Mouse (Mus musculus) ES-E14 (cell line): ENCODE results near the gene Chrm4. TPM values are rescaled to one million over a fixed set of nuclear protein-coding genes. Genes with fewer than 3 reads are reported as not detected.

Experiments used
- DNase-seq: peaks from one replicate; pipeline ENCODE4 v3.0.0-alpha.2; 2013; ENCODE audit warnings: low read depth, low spot score
- H3K27ac ChIP-seq: 2 replicates; pipeline ENCODE4 v1.5.1; 2012; ENCODE audit warnings: low read depth, mild to moderate bottlenecking, low read length, moderate library complexity, mixed read lengths; ENCODE audit not compliant: poor library complexity, insufficient read depth, severe bottlenecking
- H3K36me3 ChIP-seq: 2 replicates; pipeline ENCODE4 v1.6.1; 2012; ENCODE audit warnings: mild to moderate bottlenecking, low read length, moderate library complexity, mixed read lengths; ENCODE audit not compliant: control insufficient read depth, poor library complexity, insufficient read depth, severe bottlenecking
- H3K4me1 ChIP-seq, 2 experiments: fragments of 150-350 bp in 1 of 2; sonication (generic) in 1 of 2; 2 replicates each; pipeline ENCODE4 v1.6.1; 2012; ENCODE audit warnings: low read length in 2 of 2, mild to moderate bottlenecking in 1 of 2, mixed read lengths in 1 of 2; ENCODE audit not compliant: control insufficient read depth in 2 of 2, insufficient read depth in 2 of 2, poor library complexity in 1 of 2
- H3K4me3 ChIP-seq, 2 experiments: fragments of 150-350 bp in 1 of 2; sonication (generic) in 1 of 2; 2 replicates each; pipeline ENCODE4 v1.5.1; 2012; ENCODE audit warnings: low read length in 2 of 2, low read depth in 1 of 2, mild to moderate bottlenecking in 1 of 2, mixed read lengths in 1 of 2; ENCODE audit not compliant: insufficient read depth in 1 of 2, poor library complexity in 1 of 2, severe bottlenecking in 1 of 2
- H3K9ac ChIP-seq: 2 replicates; pipeline ENCODE4 v1.6.1; 2012; ENCODE audit warnings: low read depth, mild to moderate bottlenecking, low read length, mixed read lengths; ENCODE audit not compliant: poor library complexity, insufficient read depth, severe bottlenecking
- H3K9me3 ChIP-seq: fragments of 150-350 bp; sonication (generic); 2 replicates; pipeline ENCODE4 v1.6.1; 2012; ENCODE audit warnings: low read depth, mild to moderate bottlenecking, low read length; ENCODE audit not compliant: control insufficient read depth, insufficient read depth
- CHD2 ChIP-seq: IDR thresholded peaks from 2 replicates; pipeline ENCODE4 v1.6.1; 2014; ENCODE audit warnings: mild to moderate bottlenecking, low read depth, low read length, inconsistent platforms
- HCFC1 ChIP-seq: IDR thresholded peaks from 2 replicates; pipeline ENCODE4 v1.6.1; 2012; ENCODE audit warnings: low read length, inconsistent platforms, borderline replicate concordance; ENCODE audit not compliant: insufficient read depth
- MAFK ChIP-seq: IDR thresholded peaks from 2 replicates; pipeline ENCODE4 v1.6.1; 2014; ENCODE audit warnings: mild to moderate bottlenecking, low read depth, low read length, inconsistent platforms; ENCODE audit not compliant: insufficient read depth
- ZC3H11A ChIP-seq: IDR thresholded peaks from 2 replicates; pipeline ENCODE4 v1.6.1; 2012; ENCODE audit warnings: low read depth, mild to moderate bottlenecking, inconsistent platforms, low read length, borderline replicate concordance
- ZNF384 ChIP-seq: IDR thresholded peaks from 2 replicates; pipeline ENCODE4 v1.6.1; 2012; ENCODE audit warnings: low read depth, low read length, inconsistent platforms
- in situ Hi-C, 2 experiments: fragments of 600-800 bp; cut with MboI; formaldehyde crosslinking; loops; one replicate each; pipeline ENCODE4 v1.15.1; 2025; ENCODE audit warnings: low sequenced_read_pairs in 2 of 2, inconsistent platforms in 1 of 2; ENCODE audit not compliant: unreplicated experiment in 2 of 2
- total RNA-seq: library from RNA; depleted of rRNA; stranded (reverse); fragments of 300-350 nt; gene quantifications from 2 replicates; pipeline ENCODE4 v1.2.3, GENCODE M21; 2012

Gene Chrm4
- total RNA-seq, 1 experiment = 5.6 TPM

GRCm38 (mm10) chr2:91894716-91895115 is 32.3 kb upstream of the Chrm4 start:
- Histone ChIP-seq H3K9ac (no peak overlapping the region), H3K27ac (no peak overlapping the region; the same call in 1 of the 2 replicates), H3K9me3 (no peaks in the 10 kb centered on the region), H3K4me1 (0 out of 4 replicates have a peak, but pooled peaks cover 2% of the 10 kb centered on the region in 2 experiments), H3K36me3 (no peaks in the 10 kb centered on the region), H3K4me3 (no peak overlapping the region)
- in situ Hi-C loops = no loop called here
- DNase-seq = no peak
- TF ChIP-seq ZC3H11A (no peak), MAFK (0 out of 2 replicates have a peak, but pooled peaks have one; percentile 24)

- Histone ChIP-seq H3K9ac (no peak overlapping the region), H3K9me3 (no peaks in the 10 kb centered on the region), H3K4me1 (0 out of 4 replicates have a peak, but pooled peaks cover 2% of the 10 kb centered on the region in 2 experiments), H3K4me3 (no peak overlapping the region), H3K27ac (no peak overlapping the region), H3K36me3 (peaks cover 1% of the 10 kb centered on the region; the same call in 1 of the 2 replicates)
- in situ Hi-C loops = no loop called here
- no peak for TF ChIP-seq HCFC1
- no peak for TF ChIP-seq MAFK
- no peak for TF ChIP-seq CHD2
- no peak for TF ChIP-seq ZC3H11A
- TF ChIP-seq ZNF384 = no peak
- no peak for DNase-seq
Measured at GRCm38 (mm10) chr2:91895401-91895800, 31.6 kb upstream of the Chrm4 start.

GRCm38 (mm10) chr2:91897968-91898367 is 29.1 kb upstream of the Chrm4 start:
- H3K9ac ChIP-seq = no peak overlapping the region

DNA sequence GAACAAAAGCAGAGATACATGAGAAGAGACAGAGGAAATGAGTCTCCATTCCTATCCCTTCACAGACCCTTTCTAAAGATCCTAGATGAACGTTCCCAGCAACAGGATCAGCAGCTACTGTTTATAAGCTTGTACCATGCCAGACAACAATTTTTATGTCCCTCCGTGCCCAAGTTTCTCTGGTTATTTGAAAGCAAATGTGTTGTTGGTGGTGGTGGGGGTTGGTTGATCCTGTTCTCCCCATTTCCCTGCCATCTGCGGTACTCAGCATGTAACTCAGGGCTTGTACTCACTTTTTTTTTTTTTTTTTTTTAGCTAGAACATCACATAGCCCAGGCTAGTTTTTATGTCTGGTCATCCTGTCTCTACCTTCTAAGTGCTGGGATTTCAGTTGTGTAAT is 27.9 kb upstream of the Chrm4 start:
- TF ChIP-seq MAFK = no peak
- no peak for TF ChIP-seq CHD2
- 0 out of 4 replicates have a peak, but pooled peaks cover 0 to 2% of the 10 kb centered on the region in 2 experiments for H3K4me1 ChIP-seq
- in situ Hi-C loops = no loop called here

More at GRCm38 (mm10) chr2:91897968-91898367, 29.1 kb upstream of the Chrm4 start:
- in situ Hi-C loops = no loop called here
- no peak for TF ChIP-seq HCFC1
- TF ChIP-seq MAFK = no peak
- no peak for TF ChIP-seq CHD2
- TF ChIP-seq ZNF384 = no peak
- Histone ChIP-seq H3K4me1 (0 out of 4 replicates have a peak, but pooled peaks cover 2% of the 10 kb centered on the region in 2 experiments), H3K36me3 (peaks cover 2% of the 10 kb centered on the region; the same call in 1 of the 2 replicates), H3K27ac (no peak overlapping the region), H3K4me3 (no peak overlapping the region), H3K9me3 (no peaks in the 10 kb centered on the region)
- no peak for DNase-seq

GRCm38 (mm10) chr2:91900431-91900830 is 26.6 kb upstream of the Chrm4 start:
- in situ Hi-C loops = no loop called here
- no peak for TF ChIP-seq CHD2
- TF ChIP-seq HCFC1 = no peak
- TF ChIP-seq MAFK = no peak
- no peak for TF ChIP-seq ZC3H11A
- TF ChIP-seq ZNF384 = no peak
- Histone ChIP-seq H3K4me3 (no peak overlapping the region), H3K36me3 (peaks cover 2% of the 10 kb centered on the region; the same call in 1 of the 2 replicates), H3K27ac (no peak overlapping the region), H3K4me1 (peaks cover 2% of the 10 kb centered on the region in 2 experiments; a peak in 2 of 4 replicates), H3K9me3 (no peaks in the 10 kb centered on the region), H3K9ac (no peak overlapping the region)
- no peak for DNase-seq

More for the DNA sequence above, 27.9 kb upstream of the Chrm4 start:
- no peak overlapping the region for H3K9ac ChIP-seq
- no peak overlapping the region for H3K4me3 ChIP-seq
- no peak overlapping the region for H3K27ac ChIP-seq
- no peak for DNase-seq
- H3K36me3 ChIP-seq = peaks cover 2% of the 10 kb centered on the region; the same call in 1 of the 2 replicates
- H3K9me3 ChIP-seq = no peaks in the 10 kb centered on the region
